Mouse (Mus musculus) T-helper 2 cell (primary cell): ENCODE data around the gene Rere.

Experiments
- in situ Hi-C: fragments of 300-600 bp; cut with MboI, MseI; formaldehyde crosslinking; loops from one replicate; pipeline ENCODE4 v1.15.1; 2025; ENCODE audit warnings: high pct_unique_total_duplicates

Gene Rere

GRCm38 (mm10) chr4:150281018-150281761, at the start of gene Rere:
Gene Rere (plus strand): TSS chr4:150281646.
- in situ Hi-C loops = no loop called here

GRCm38 (mm10) chr4:150231871-150232270, 49.6 kb upstream of the Rere start:
- in situ Hi-C loops = no loop called here

- in situ Hi-C loops = no loop called here
Observed at GRCm38 (mm10) chr4:150234599-150235327, 46.7 kb upstream of the Rere start.

GRCm38 (mm10) chr4:150235585-150235984, 45.9 kb upstream of the Rere start:
- in situ Hi-C loops = no loop called here

GRCm38 (mm10) chr4:150236031-150236430, 45.4 kb upstream of the Rere start:
- in situ Hi-C loops = no loop called here

GRCm38 (mm10) chr4:150236521-150237481, 44.6 kb upstream of the Rere start, which contains the start of gene Eno1:
Gene Eno1 (plus strand): TSS chr4:150236721.
- in situ Hi-C loops = no loop called here

GRCm38 (mm10) chr4:150237636-150238361, 43.6 kb upstream of the Rere start:
- in situ Hi-C loops = no loop called here

GRCm38 (mm10) chr4:150238433-150239086, 42.9 kb upstream of the Rere start:
- in situ Hi-C loops = no loop called here

- in situ Hi-C loops = no loop called here
Observed at GRCm38 (mm10) chr4:150239087-150239480, 42.4 kb upstream of the Rere start.

GRCm38 (mm10) chr4:150239503-150239902, 41.9 kb upstream of the Rere start:
- in situ Hi-C loops = no loop called here

- in situ Hi-C loops = no loop called here
Observed at GRCm38 (mm10) chr4:150239951-150240368, 41.5 kb upstream of the Rere start.

- in situ Hi-C loops = no loop called here
Observed at GRCm38 (mm10) chr4:150240381-150240886, 41.0 kb upstream of the Rere start.

GRCm38 (mm10) chr4:150241708-150242107, 39.7 kb upstream of the Rere start:
- in situ Hi-C loops = no loop called here

GRCm38 (mm10) chr4:150242745-150243144, 38.7 kb upstream of the Rere start:
- in situ Hi-C loops = no loop called here

GRCm38 (mm10) chr4:150245876-150246275, 35.6 kb upstream of the Rere start:
- in situ Hi-C loops = no loop called here

GRCm38 (mm10) chr4:150248009-150248408, 33.4 kb upstream of the Rere start:
- in situ Hi-C loops = no loop called here

- in situ Hi-C loops = no loop called here
Observed at GRCm38 (mm10) chr4:150248917-150249316, 32.5 kb upstream of the Rere start.

- in situ Hi-C loops = no loop called here
Observed at GRCm38 (mm10) chr4:150249731-150250270, 31.6 kb upstream of the Rere start.

GRCm38 (mm10) chr4:150250549-150251422, 30.7 kb upstream of the Rere start:
- in situ Hi-C loops = no loop called here
